Mouse (Mus musculus) stomach, embryonic 15.5 days (tissue): Measurements from ENCODE around the gene 2010109A12Rik. TPM values are rescaled to one million over a fixed set of nuclear protein-coding genes. Genes with fewer than 3 reads are reported as not detected.

Experiments
- ATAC-seq: fragments of 200-750 bp; cut with Nextera tagmentation; 2 replicates; pipeline ENCODE4 v1.8.0; 2017; ENCODE audit warnings: low read depth, moderate number of reproducible peaks, moderate TSS enrichment; ENCODE audit not compliant: insufficient read depth, low FRiP score
- H3K27ac ChIP-seq: fragments of 300-500 bp; sonication (generic); 2 replicates; pipeline ENCODE4 v1.5.1; 2015; ENCODE audit warnings: mild to moderate bottlenecking, inconsistent platforms
- H3K27me3 ChIP-seq: fragments of 300-500 bp; sonication (generic); replicated peaks from 2 replicates; pipeline ENCODE4 v1.6.1; 2015; ENCODE audit warnings: inconsistent platforms
- H3K36me3 ChIP-seq: fragments of 300-500 bp; sonication (generic); 2 replicates; pipeline ENCODE4 v1.6.1; 2015; ENCODE audit warnings: inconsistent platforms
- H3K4me1 ChIP-seq: fragments of 300-500 bp; sonication (generic); 2 replicates; pipeline ENCODE4 v1.6.1; 2015; ENCODE audit warnings: inconsistent platforms
- H3K4me2 ChIP-seq: fragments of 300-500 bp; sonication (generic); 2 replicates; pipeline ENCODE4 v1.6.1; 2015; ENCODE audit warnings: mild to moderate bottlenecking, inconsistent platforms
- H3K4me3 ChIP-seq: fragments of 300-500 bp; sonication (generic); replicated peaks from 2 replicates; pipeline ENCODE4 v1.5.1; 2015; ENCODE audit warnings: inconsistent platforms
- H3K9ac ChIP-seq: fragments of 300-500 bp; sonication (generic); 2 replicates; pipeline ENCODE4 v1.6.1; 2015; ENCODE audit warnings: inconsistent platforms
- H3K9me3 ChIP-seq: fragments of 300-500 bp; sonication (generic); 2 replicates; pipeline ENCODE4 v1.6.1; 2016; ENCODE audit warnings: inconsistent platforms
- WGBS: fragments of 180-500 bp; shearing (Covaris S2); methylation state at CpG from one replicate; pipeline ENCODE4 v1.1.7; 2015; 5-methylcytosine and 5-hydroxymethylcytosine counted together
- polyA plus RNA-seq: library from polyadenylated mRNA; unstranded; fragments of >200 nt; fragmentation: Nextera tagmentation; extraction: Ambion mirVana; gene quantifications from 2 replicates; pipeline ENCODE4 v1.2.1, GENCODE M21; 2015

Gene 2010109A12Rik
- polyA plus RNA-seq, 1 experiment from 2014 or later, result 1.5 TPM

DNA sequence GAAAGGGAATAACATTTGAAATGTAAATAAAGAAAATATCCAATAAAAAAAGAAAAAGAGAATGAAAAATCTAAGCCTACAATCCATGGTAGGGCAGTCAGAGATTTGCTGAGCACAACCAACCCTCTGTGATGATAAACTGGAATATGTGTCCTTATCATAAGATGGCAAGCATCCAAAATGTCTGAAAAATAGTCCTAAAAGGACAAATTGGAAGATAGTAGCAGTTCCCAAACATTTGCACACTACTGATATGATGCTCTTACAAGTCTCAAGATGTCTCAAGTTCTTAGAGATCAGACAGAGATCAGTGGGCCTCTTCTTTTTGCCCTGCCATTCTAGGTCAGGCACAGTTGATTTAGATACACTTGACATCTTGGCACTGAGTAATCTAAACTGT lies 53.0 kb downstream of the 2010109A12Rik start:
- Histone ChIP-seq H3K27ac (no peak overlapping the region), H3K36me3 (no peaks in the 10 kb centered on the region), H3K4me3 (no peak overlapping the region), H3K9ac (no peak overlapping the region), H3K4me2 (no peak overlapping the region), H3K27me3 (no peaks in the 10 kb centered on the region), H3K4me1 (no peaks in the 10 kb centered on the region), H3K9me3 (no peaks in the 10 kb centered on the region)
- ATAC-seq, result no peak

DNA sequence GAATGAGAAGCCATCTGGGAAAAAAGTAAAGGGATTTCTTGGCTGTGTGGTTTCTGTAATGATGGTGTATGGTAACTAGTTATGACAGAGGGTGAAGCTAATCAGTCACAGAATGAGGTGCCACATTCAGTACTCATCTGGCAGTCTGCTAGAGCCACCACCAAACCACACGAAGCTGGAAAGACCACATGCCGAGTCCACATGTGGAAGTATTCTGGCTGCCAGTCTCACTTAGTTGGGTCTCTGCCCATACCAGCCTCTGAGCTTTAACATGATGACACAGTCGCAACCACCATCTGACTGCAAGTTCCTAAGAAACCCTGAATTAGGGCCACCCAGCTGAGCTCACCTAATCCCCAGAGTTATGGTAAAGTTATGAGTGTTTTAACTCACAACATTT lies 54.7 kb downstream of the 2010109A12Rik start:
- H3K9ac ChIP-seq, result no peak overlapping the region
- WGBS, result 66% methylated on average over 3 of the region's 3 CpGs
- H3K27ac ChIP-seq, result no peak overlapping the region
- H3K36me3 ChIP-seq, result no peaks in the 10 kb centered on the region
- H3K4me3 ChIP-seq, result no peak overlapping the region
- H3K4me2 ChIP-seq, result no peak overlapping the region
- no peaks in the 10 kb centered on the region for H3K27me3 ChIP-seq
- no peak for ATAC-seq
- no peaks in the 10 kb centered on the region for H3K9me3 ChIP-seq
- no peaks in the 10 kb centered on the region for H3K4me1 ChIP-seq

DNA sequence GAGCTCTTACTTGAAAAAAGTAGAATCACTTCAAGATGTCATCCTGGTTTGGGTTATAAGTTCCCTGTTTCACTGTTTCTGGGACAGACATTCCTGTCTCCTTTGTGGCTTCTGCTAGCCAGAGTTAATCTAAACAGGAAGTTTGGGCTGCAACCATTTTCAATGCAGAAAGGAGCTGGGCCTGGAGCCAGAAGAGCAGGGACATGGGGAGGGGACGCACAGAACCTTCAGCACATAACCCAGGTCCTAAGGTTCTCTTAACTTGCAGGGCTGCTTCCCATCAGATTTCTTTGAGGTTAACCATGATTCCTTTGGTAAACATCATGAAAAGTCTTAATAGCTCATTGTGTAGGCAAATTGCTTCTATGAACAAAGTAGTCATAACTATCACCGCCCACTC lies 56.4 kb downstream of the 2010109A12Rik start:
- H3K27ac ChIP-seq, result no peak overlapping the region
- 71% methylated on average over 2 of the region's 2 CpGs for WGBS

More for the DNA sequence above, 56.4 kb downstream of the 2010109A12Rik start:
- H3K9ac ChIP-seq, result no peak overlapping the region
- H3K36me3 ChIP-seq, result no peaks in the 10 kb centered on the region
- ATAC-seq, result no peak
- no peaks in the 10 kb centered on the region for H3K4me1 ChIP-seq
- H3K27me3 ChIP-seq, result no peaks in the 10 kb centered on the region
- no peak overlapping the region for H3K4me2 ChIP-seq
- no peaks in the 10 kb centered on the region for H3K9me3 ChIP-seq
- no peak overlapping the region for H3K4me3 ChIP-seq

Other genes with a start within 250 kb of the 2010109A12Rik start
- 1.8 and 3.0 TPM in 2 replicates for gene Sowahb, start 161.5 kb upstream of the 2010109A12Rik start, polyA plus RNA-seq
- 141 and 160 TPM in 2 replicates for gene Sept11, start 113.1 kb upstream of the 2010109A12Rik start, polyA plus RNA-seq
- gene Ccni, start within 50 bp of the 2010109A12Rik start, polyA plus RNA-seq, result 84.3 and 93.5 TPM in 2 replicates
- gene Ccng2, start 60.7 kb downstream of the 2010109A12Rik start, polyA plus RNA-seq, result 38.8 and 41.5 TPM in 2 replicates